Mouse (Mus musculus): ENCODE measurements around the gene Inpp4a. TPM values are rescaled to one million over a fixed set of nuclear protein-coding genes. Genes with fewer than 3 reads are reported as not detected.

Gene Inpp4a
- polyA plus RNA-seq, 1 experiment, result 11.4 TPM

DNA sequence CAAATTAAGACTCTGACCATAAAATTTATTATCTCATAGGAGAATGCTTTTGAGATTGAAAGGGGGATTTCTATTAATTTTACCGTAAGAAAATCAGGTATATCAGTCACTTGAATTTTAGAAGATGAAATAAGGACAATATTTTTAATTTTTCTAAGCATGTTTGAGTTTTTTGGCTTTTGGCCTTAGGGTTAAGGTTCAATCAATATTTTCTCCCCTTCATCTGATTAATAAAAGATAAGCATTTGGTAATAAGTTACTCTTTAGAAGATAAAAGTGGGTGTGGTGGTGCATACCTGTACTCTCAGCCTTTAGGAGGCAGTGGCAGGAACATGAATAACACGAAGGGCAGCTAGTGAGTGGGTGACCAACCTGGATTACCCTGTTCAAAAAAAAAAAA, 761 bp upstream of the Inpp4a start:
- Histone ChIP-seq H3K4me3 (ENCODE audit: insufficient read depth, low read length) (no peak overlapping the region), H3K27ac (ENCODE audit: insufficient read depth, low read length) (no peak overlapping the region)
- no peak for TF ChIP-seq POLR2A (IDR thresholded peaks at IDR 0.05; ENCODE audit: low read depth, low read length)
- no peak for TF ChIP-seq CTCF (IDR thresholded peaks at IDR 0.05; ENCODE audit: borderline replicate concordance, insufficient read depth, low read length)

DNA sequence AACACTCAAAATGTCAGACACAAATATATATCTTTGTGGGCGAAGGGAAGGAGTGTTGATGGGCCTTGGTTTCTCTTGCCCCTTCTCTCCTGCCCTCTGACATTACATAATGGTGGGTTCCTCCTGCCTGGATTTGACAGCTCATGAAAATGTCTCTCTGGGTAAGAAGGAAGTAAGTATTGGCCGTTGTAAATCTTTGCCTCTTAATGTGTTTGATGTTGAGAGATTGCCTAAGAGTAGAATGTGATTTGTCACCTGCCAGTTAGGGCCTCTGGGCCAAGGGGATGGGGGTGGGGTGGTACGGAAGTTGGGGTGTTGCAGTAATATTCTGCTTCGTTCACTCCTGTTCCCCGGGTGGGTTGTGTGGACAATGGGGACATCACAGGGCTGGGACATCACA, 985 bp downstream of the Inpp4a start:
- Histone ChIP-seq H3K27ac (ENCODE audit: insufficient read depth, low read length) (no peak overlapping the region), H3K4me3 (ENCODE audit: insufficient read depth, low read length) (peak overlapping the region; percentile 61), H3K4me1 (ENCODE audit: control insufficient read depth, insufficient read depth, low read length) (0 out of 2 replicates have a peak, but pooled peaks cover 4% of the 10 kb centered on the region)
- TF ChIP-seq POLR2A (IDR thresholded peaks at IDR 0.05; ENCODE audit: low read depth, low read length) (no peak), CTCF (IDR thresholded peaks at IDR 0.05; ENCODE audit: borderline replicate concordance, insufficient read depth, low read length) (no peak)

More for the DNA sequence above, 761 bp upstream of the Inpp4a start:
- H3K4me1 ChIP-seq (ENCODE audit: control insufficient read depth, insufficient read depth, low read length), result 0 out of 2 replicates have a peak, but pooled peaks cover 4% of the 10 kb centered on the region

DNA sequence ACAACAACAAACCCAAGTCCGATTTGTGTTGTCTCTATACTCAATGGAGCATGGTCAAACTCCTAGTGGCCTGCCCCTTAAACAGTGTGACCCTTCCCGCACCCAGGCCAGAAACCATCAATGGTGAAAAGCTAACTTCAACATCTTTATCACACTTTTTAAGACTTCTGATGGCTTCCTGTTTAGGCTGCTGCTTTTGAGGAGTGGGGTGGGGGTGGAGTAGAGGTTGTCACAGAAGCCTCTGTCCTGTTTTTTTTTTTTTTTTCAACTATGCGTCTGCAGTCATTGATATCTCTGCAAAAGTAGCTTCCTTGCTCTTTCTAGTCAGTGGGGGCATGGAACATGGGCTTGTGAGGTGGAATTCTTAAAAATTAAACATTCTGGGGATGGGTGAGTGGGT, 3.1 kb downstream of the Inpp4a start:
- TF ChIP-seq POLR2A (IDR thresholded peaks at IDR 0.05; ENCODE audit: low read depth, low read length) (no peak), CTCF (IDR thresholded peaks at IDR 0.05; ENCODE audit: borderline replicate concordance, insufficient read depth, low read length) (no peak)
- 0 out of 2 replicates have a peak, but pooled peaks cover 4% of the 10 kb centered on the region for H3K4me1 ChIP-seq (ENCODE audit: control insufficient read depth, insufficient read depth, low read length)
- H3K4me3 ChIP-seq (ENCODE audit: insufficient read depth, low read length), result no peak overlapping the region
- H3K27ac ChIP-seq (ENCODE audit: insufficient read depth, low read length), result no peak overlapping the region

DNA sequence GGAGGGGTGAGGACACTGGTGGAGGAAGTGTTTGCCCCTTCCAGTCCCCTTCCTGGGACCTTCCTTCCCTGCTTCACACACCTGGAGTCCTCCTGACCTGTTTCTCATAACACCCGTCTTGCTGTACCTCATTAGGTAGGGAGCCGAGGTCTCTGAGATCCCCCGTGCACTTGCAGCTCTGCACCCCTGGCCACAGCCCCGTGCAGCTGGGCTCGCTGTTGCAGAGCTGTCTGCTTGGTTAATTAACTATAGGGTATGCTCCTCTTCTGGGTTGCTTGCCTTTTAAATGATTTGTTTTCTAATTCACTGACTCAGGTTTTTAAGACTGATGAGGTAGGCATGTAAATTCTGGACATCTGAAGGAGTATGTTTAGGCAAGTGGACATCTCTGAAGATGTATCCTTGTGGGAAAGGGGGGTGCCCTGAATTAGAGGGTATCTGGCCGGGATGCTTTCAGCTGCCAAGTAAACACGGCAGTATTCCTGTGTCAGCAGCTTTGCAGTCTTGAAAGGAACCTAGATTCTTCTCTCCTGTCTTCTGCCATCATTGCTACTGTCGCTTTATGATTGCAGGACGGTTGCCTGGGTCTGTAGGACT, 6.1 kb downstream of the Inpp4a start:
- Histone ChIP-seq H3K27ac (ENCODE audit: insufficient read depth, low read length) (no peak overlapping the region), H3K4me1 (ENCODE audit: control insufficient read depth, insufficient read depth, low read length) (0 out of 2 replicates have a peak, but pooled peaks cover 2% of the 10 kb centered on the region), H3K4me3 (ENCODE audit: insufficient read depth, low read length) (no peak overlapping the region)
- no peak for TF ChIP-seq CTCF (IDR thresholded peaks at IDR 0.05; ENCODE audit: borderline replicate concordance, insufficient read depth, low read length)
- TF ChIP-seq POLR2A (IDR thresholded peaks at IDR 0.05; ENCODE audit: low read depth, low read length), result no peak

GRCm38 (mm10) chr1:37307586-37307985, 7.9 kb downstream of the Inpp4a start:
- TF ChIP-seq POLR2A (IDR thresholded peaks at IDR 0.05; ENCODE audit: low read depth, low read length) (no peak), CTCF (IDR thresholded peaks at IDR 0.05; ENCODE audit: borderline replicate concordance, insufficient read depth, low read length) (no peak)
- no peak overlapping the region for H3K4me3 ChIP-seq (ENCODE audit: insufficient read depth, low read length)
- no peak overlapping the region for H3K27ac ChIP-seq (ENCODE audit: insufficient read depth, low read length)
- no peaks in the 10 kb centered on the region for H3K4me1 ChIP-seq (ENCODE audit: control insufficient read depth, insufficient read depth, low read length)

DNA sequence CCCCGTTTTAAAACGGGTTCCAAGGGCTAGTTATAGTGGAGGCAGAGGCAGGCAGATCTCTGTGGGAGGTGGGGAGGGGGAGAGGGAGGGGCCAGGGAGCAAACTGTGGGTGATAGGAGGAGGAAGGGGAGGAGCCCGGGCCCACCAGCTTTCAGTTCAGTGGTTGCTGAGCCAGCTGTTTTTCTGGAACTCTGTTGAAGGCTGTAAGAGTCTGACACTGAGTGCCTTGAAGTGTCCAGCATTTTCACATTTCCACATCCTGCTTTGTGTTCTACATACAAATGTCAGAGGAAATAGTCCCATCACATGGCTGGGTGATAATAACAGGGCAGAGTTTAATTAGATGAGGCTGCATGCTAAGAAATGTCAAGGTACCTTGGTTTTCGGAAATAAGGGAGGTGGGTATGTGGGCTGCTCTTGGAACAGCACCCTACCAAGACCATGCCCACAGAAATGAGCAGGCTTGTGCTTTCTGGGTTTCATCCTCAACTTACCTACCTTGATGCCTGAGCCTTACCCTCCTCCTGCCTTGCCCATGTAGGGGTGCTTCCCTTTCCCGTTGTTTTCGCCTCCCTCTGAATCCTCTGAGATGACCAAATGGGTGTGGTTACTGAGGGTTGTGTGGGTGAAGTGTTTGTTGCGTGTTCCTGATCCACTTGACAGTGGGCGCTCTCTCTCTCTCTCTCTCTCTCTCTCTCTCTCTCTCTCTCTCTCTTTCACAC, 8.5 kb downstream of the Inpp4a start:
- TF ChIP-seq POLR2A (IDR thresholded peaks at IDR 0.05; ENCODE audit: low read depth, low read length) (no peak), CTCF (IDR thresholded peaks at IDR 0.05; ENCODE audit: borderline replicate concordance, insufficient read depth, low read length) (no peak)
- H3K4me1 ChIP-seq (ENCODE audit: control insufficient read depth, insufficient read depth, low read length), result no peaks in the 10 kb centered on the region
- H3K27ac ChIP-seq (ENCODE audit: insufficient read depth, low read length), result no peak overlapping the region
- H3K4me3 ChIP-seq (ENCODE audit: insufficient read depth, low read length), result no peak overlapping the region

DNA sequence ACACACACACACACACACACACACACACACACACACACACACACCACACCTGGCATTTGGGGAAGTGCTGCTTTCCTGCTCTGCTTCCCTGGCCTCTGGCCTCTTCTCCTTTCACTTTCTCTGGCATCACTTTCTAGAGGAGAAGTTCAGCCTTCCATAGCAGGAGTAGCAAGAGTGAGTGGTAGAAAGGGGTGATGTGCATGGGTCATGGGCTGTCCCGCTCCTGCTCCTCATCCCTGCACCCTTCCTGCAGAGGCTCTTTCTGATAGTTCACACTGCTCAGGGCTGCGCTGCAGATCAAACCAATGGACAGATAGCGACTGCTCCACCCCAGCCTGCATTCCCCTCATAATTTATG, 9.1 kb downstream of the Inpp4a start:
- Histone ChIP-seq H3K4me3 (ENCODE audit: insufficient read depth, low read length) (no peak overlapping the region), H3K4me1 (ENCODE audit: control insufficient read depth, insufficient read depth, low read length) (no peaks in the 10 kb centered on the region), H3K27ac (ENCODE audit: insufficient read depth, low read length) (no peak overlapping the region)
- TF ChIP-seq CTCF (IDR thresholded peaks at IDR 0.05; ENCODE audit: borderline replicate concordance, insufficient read depth, low read length), result no peak
- TF ChIP-seq POLR2A (IDR thresholded peaks at IDR 0.05; ENCODE audit: low read depth, low read length), result no peak

- no peaks in the 10 kb centered on the region for H3K4me1 ChIP-seq (ENCODE audit: control insufficient read depth, insufficient read depth, low read length)
- H3K4me3 ChIP-seq (ENCODE audit: insufficient read depth, low read length), result no peak overlapping the region
- TF ChIP-seq POLR2A (IDR thresholded peaks at IDR 0.05; ENCODE audit: low read depth, low read length) (no peak), CTCF (IDR thresholded peaks at IDR 0.05; ENCODE audit: borderline replicate concordance, insufficient read depth, low read length) (no peak)
- H3K27ac ChIP-seq (ENCODE audit: insufficient read depth, low read length), result no peak overlapping the region
These were observed 10.4 kb downstream of the Inpp4a start for GRCm38 (mm10) chr1:37309939-37310515.

DNA sequence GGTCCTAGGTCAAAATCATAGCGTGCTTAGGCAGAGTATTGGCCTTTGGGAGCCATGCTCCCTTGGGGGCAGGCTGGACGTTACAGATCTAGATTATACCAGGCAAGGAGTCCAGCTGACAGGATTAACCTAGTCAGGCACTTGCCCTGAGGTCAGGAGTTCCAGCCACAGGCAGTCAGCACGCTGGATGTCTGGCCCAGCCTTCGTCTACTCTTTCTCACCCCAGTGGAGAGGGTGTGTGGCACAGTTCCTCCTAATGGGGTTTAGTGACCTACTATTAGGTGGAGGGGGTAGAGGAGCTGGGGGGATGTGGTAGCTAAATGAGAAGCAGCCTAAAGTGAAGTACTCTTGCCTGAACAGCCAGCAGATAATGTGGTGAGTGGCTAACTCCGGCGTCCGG, 14.7 kb downstream of the Inpp4a start:
- no peak overlapping the region for H3K27ac ChIP-seq (ENCODE audit: insufficient read depth, low read length)
- TF ChIP-seq CTCF (IDR thresholded peaks at IDR 0.05; ENCODE audit: borderline replicate concordance, insufficient read depth, low read length), result no peak
- TF ChIP-seq POLR2A (IDR thresholded peaks at IDR 0.05; ENCODE audit: low read depth, low read length), result no peak
- H3K4me3 ChIP-seq (ENCODE audit: insufficient read depth, low read length), result no peak overlapping the region
- no peaks in the 10 kb centered on the region for H3K4me1 ChIP-seq (ENCODE audit: control insufficient read depth, insufficient read depth, low read length)

All from embryonic fibroblast, embryonic 13.5 days (primary cell).